Mouse (Mus musculus) hindbrain, embryonic 16.5 days (tissue): Measurements from ENCODE around the gene Pik3ip1. TPM values are rescaled to one million over a fixed set of nuclear protein-coding genes. Genes with fewer than 3 reads are reported as not detected.

ENCODE experiments used
- ATAC-seq: fragments of 200-750 bp; cut with Nextera tagmentation; 2 replicates; pipeline ENCODE4 v1.8.0; 2017; ENCODE audit warnings: moderate TSS enrichment, moderate library complexity
- H3K27ac ChIP-seq: fragments of 300-500 bp; sonication (generic); 2 replicates; pipeline ENCODE4 v1.5.1; 2014; ENCODE audit warnings: low read depth, mild to moderate bottlenecking, control low read depth, low read length, moderate library complexity
- H3K27me3 ChIP-seq: fragments of 300-500 bp; sonication (generic); replicated peaks from 2 replicates; pipeline ENCODE4 v1.6.1; 2014; ENCODE audit warnings: low read length; ENCODE audit not compliant: control insufficient read depth, insufficient read depth
- H3K36me3 ChIP-seq: fragments of 300-500 bp; sonication (generic); 2 replicates; pipeline ENCODE4 v1.6.1; 2014; ENCODE audit warnings: mild to moderate bottlenecking, low read length, moderate library complexity, mixed read lengths; ENCODE audit not compliant: control insufficient read depth, insufficient read depth
- H3K4me1 ChIP-seq: fragments of 300-500 bp; sonication (generic); 2 replicates; pipeline ENCODE4 v1.6.1; 2014; ENCODE audit warnings: low read depth, low read length; ENCODE audit not compliant: control insufficient read depth, insufficient read depth
- H3K4me2 ChIP-seq: fragments of 300-500 bp; sonication (generic); 2 replicates; pipeline ENCODE4 v1.6.1; 2014; ENCODE audit warnings: mild to moderate bottlenecking, low read length, control low read depth, moderate library complexity
- H3K4me3 ChIP-seq: fragments of 300-500 bp; sonication (generic); 2 replicates; pipeline ENCODE4 v1.5.1; 2014; ENCODE audit warnings: mild to moderate bottlenecking, low read length, control low read depth, moderate library complexity
- H3K9ac ChIP-seq: fragments of 300-500 bp; sonication (generic); 2 replicates; pipeline ENCODE4 v1.6.1; 2014; ENCODE audit warnings: low read depth, mild to moderate bottlenecking, control low read depth, low read length, moderate library complexity
- H3K9me3 ChIP-seq: fragments of 300-500 bp; sonication (generic); 2 replicates; pipeline ENCODE4 v1.6.1; 2014; ENCODE audit warnings: mild to moderate bottlenecking, low read length, moderate library complexity; ENCODE audit not compliant: control insufficient read depth
- WGBS: fragments of 180-500 bp; shearing (Covaris S2); extraction: QIAGEN DNeasy Blood & Tissue Kit; methylation state at CpG from one replicate; pipeline ENCODE4 v1.1.7; 2014; 5-methylcytosine and 5-hydroxymethylcytosine counted together
- polyA plus RNA-seq: library from polyadenylated mRNA; unstranded; fragments of >200 nt; fragmentation: Nextera tagmentation; extraction: Ambion mirVana; gene quantifications from 2 replicates; pipeline ENCODE4 v1.2.1, GENCODE M21; 2015

Gene Pik3ip1
- polyA plus RNA-seq, 1 experiment from 2014 or later = 36.1 TPM

GRCm38 (mm10) chr11:3311586-3312347, 18.4 kb upstream of the Pik3ip1 start:
- ATAC-seq = no peak
- no peak overlapping the region for H3K9ac ChIP-seq

GRCm38 (mm10) chr11:3313294-3313693, 16.9 kb upstream of the Pik3ip1 start:
- Histone ChIP-seq H3K36me3 (peaks cover 17% of the 10 kb centered on the region), H3K27ac (no peak overlapping the region), H3K9ac (no peak overlapping the region), H3K27me3 (no peaks in the 10 kb centered on the region), H3K4me2 (no peak overlapping the region), H3K9me3 (no peaks in the 10 kb centered on the region), H3K4me3 (no peak overlapping the region), H3K4me1 (no peaks in the 10 kb centered on the region)
- no peak for ATAC-seq
- 90% methylated on average over 1 of the region's 1 CpGs for WGBS

More at GRCm38 (mm10) chr11:3311586-3312347, 18.4 kb upstream of the Pik3ip1 start:
- Histone ChIP-seq H3K4me1 (no peaks in the 10 kb centered on the region), H3K27me3 (no peaks in the 10 kb centered on the region), H3K4me2 (no peak overlapping the region), H3K27ac (no peak overlapping the region), H3K9me3 (no peaks in the 10 kb centered on the region), H3K4me3 (no peak overlapping the region), H3K36me3 (peaks cover 32% of the 10 kb centered on the region)
- 84% methylated on average over 9 of the region's 10 CpGs for WGBS

DNA sequence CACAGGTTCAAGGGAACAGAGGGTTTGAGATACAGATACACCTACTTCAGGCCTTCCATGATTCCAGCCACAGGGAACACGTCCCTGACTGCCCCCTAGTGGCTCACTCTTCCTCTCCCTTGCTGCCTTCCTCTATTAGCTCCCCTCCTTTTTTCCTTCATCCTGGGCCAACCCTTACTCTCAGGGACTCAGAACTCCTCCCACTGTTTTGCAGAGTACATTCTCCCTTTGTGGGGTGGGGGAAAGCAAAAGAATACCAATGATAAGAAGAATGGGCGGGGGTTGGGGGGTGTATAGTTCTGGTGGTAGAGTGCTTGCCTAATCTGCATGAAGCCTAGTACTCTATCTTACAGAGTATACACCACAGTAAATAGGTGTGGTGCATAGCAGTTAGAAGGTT, 16.1 kb upstream of the Pik3ip1 start:
- 32% methylated on average over 2 of the region's 2 CpGs for WGBS
- peak; percentile 55 for ATAC-seq

DNA sequence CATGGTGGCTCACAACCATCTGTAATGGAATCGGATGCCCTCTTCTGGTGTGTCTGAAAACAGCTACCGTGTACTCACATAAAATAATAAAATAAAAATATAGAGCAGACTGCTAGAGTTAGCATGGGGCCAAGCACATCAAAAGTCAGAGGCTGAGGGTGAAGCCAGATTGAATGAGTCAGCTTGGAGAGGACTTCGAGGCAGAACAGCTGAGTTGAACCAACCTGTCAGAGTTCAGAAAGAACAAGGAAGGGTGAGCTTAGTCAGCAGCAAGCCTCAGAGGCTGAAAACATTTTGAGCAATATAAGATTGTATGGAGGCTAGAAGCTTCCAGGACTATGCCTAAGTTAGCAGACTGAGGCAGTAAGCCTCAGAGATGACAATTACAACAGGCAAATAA, 11.9 kb upstream of the Pik3ip1 start:
- H3K4me2 ChIP-seq = no peak overlapping the region
- H3K9me3 ChIP-seq = no peaks in the 10 kb centered on the region
- H3K4me1 ChIP-seq = no peaks in the 10 kb centered on the region
- no peak overlapping the region for H3K4me3 ChIP-seq
- no peak for ATAC-seq
- H3K27me3 ChIP-seq = no peaks in the 10 kb centered on the region
- no peaks in the 10 kb centered on the region for H3K36me3 ChIP-seq
- H3K27ac ChIP-seq = no peak overlapping the region
- H3K9ac ChIP-seq = no peak overlapping the region
- WGBS = 90% methylated on average over 3 of the region's 3 CpGs

More for the DNA sequence above, 16.1 kb upstream of the Pik3ip1 start:
- Histone ChIP-seq H3K9ac (no peak overlapping the region), H3K36me3 (peaks cover 13% of the 10 kb centered on the region), H3K4me2 (no peak overlapping the region), H3K9me3 (no peaks in the 10 kb centered on the region), H3K27ac (no peak overlapping the region), H3K4me3 (no peak overlapping the region), H3K4me1 (no peaks in the 10 kb centered on the region), H3K27me3 (no peaks in the 10 kb centered on the region)

DNA sequence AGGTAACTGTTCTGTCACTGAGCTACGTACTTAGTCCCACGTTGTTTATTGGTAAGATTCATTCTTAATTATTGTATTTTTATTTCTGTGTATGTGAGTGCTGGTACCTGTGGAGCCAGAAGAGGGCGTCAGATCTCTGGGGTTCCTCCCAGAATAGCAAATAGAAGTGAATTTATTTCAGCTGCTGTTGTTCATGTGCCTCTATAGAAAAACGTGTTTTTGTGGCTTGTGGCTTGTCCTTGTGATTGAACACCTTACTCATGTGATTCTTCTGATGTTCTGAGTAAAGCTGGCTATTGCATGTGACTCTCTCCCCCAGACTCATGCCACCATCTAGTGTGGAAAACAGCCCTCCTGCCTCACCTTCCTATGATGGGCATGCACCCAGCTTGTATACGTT, 1.9 kb upstream of the Pik3ip1 start:
- H3K4me2 ChIP-seq = no peak overlapping the region
- 81% methylated on average over 5 of the region's 5 CpGs for WGBS
- no peak overlapping the region for H3K9ac ChIP-seq
- H3K4me3 ChIP-seq = no peak overlapping the region
- H3K27me3 ChIP-seq = no peaks in the 10 kb centered on the region
- no peak for ATAC-seq
- no peak overlapping the region for H3K27ac ChIP-seq
- no peaks in the 10 kb centered on the region; the same call in 1 of the 2 replicates for H3K36me3 ChIP-seq
- H3K4me1 ChIP-seq = peaks cover 15% of the 10 kb centered on the region
- no peaks in the 10 kb centered on the region for H3K9me3 ChIP-seq

DNA sequence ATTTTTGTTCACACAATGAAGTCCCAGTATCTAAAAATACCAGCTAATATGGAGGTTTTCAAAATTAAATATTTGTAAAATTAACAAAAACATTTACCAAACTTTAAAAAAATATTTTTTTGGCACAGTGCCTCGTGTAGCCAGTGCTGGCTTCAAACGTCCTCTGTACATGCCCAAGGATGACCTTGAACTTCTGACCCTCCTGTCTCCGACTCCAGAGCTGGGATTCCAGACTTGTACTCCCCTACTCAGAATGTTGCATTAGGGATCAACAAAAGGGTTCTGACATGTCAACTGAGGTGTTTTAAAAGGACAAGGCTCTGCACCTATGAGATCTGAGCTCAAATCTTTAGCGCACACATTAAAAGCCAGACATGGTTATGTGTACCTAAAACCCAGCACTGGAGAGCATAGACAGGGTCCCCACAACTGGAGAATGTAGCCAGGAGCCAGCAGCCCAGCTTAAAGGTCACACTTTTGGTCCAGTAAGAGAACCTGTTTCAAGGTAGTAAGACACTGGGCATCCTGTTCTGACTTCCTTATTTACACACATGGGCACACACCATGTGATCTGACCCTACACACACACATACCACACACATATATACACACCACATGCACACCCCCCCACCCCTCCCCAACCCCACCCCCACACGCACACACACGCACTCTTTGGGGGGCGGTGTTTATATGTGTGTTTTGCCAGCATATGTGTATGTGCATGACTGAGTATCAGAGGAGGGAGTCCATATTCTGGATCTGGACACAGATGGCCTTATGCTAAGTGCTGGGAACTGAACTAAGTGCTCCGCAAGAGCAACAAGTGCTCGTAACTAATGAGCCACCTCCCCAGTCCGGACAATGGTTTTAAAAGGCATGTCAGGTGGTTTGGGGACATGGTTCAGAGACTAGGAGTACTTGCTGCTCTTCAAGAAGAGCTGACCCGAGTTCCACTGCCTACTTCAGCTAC, 1.1 kb upstream of the Pik3ip1 start:
- Histone ChIP-seq H3K36me3 (no peaks in the 10 kb centered on the region; the same call in 1 of the 2 replicates), H3K9ac (no peak overlapping the region), H3K4me1 (peaks cover 15% of the 10 kb centered on the region), H3K27me3 (no peaks in the 10 kb centered on the region), H3K4me3 (no peak overlapping the region), H3K27ac (no peak overlapping the region), H3K4me2 (no peak overlapping the region), H3K9me3 (no peaks in the 10 kb centered on the region)
- WGBS = 74% methylated on average over 11 of the region's 11 CpGs
- no peak for ATAC-seq

DNA sequence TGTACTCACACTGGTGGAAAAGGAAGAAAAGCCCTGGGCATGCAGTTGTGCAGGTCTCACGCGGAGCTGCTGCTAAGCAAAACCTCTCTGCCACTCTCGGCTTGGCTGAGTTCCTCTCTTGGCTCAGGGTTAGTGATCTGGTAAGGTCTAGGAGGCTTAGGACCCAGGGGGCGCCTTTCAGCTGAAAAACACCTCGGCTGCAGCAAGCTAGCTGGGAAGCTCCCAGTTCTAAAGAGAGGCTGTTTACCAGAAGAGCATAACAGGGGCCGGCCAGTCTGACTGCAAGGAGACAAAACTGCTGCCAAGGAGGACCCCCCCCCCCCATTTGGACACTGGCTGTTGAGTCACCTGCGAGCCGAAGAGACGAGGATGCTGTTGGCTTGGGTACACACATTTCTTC, 365 bp downstream of the Pik3ip1 start:
- Histone ChIP-seq H3K27ac (peak overlapping the region; percentile 83), H3K9ac (peak overlapping the region; percentile 80), H3K36me3 (no peaks in the 10 kb centered on the region; the same call in 1 of the 2 replicates), H3K27me3 (no peaks in the 10 kb centered on the region), H3K4me3 (peak overlapping the region; percentile 73), H3K4me1 (peaks cover 17% of the 10 kb centered on the region), H3K9me3 (no peaks in the 10 kb centered on the region), H3K4me2 (peak overlapping the region; percentile 99)
- 0% methylated on average over 9 of the region's 9 CpGs for WGBS
- ATAC-seq = peak; percentile 67

DNA sequence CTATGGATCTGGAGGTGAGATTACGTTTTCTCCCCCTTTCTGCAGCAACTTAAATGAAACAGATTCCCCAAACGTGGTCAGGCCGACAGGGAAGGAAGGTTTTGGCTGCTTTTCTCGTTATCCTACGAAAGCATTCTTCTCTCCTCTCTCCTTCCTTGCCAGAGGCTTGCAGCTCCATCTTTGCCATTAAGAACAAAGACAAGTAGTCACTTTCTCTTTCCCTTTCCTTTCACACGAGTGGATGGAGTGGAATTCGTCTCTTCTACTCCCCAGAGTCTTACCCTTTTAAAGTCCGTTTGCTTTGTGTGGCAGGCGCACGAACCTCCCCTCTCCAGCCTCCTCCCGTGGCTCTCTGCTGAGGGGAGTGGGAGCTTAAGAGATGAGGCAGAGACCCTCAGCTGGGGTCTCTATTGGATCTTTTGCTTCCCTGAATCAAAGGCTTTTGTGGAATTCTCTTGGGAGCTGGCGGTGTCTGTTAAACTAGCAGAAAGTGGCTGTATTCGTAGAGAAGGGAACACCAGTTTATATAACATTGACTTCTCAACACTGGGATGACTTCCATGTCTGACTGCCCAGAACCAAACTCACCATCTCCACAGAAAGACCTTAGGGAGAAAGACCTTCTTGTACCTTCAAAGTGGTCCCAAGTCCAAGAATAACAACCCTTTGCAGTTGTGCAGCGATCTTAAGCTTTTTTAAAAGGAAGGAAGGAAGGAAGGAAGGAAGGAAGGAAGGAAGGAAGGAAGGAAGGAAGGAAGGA, 970 bp downstream of the Pik3ip1 start:
- Histone ChIP-seq H3K4me2 (peak overlapping the region; percentile 99), H3K36me3 (no peaks in the 10 kb centered on the region; the same call in 1 of the 2 replicates), H3K4me1 (peaks cover 17% of the 10 kb centered on the region), H3K4me3 (peak overlapping the region; percentile 73), H3K9ac (peak overlapping the region; percentile 80), H3K27ac (peak overlapping the region; percentile 83), H3K9me3 (no peaks in the 10 kb centered on the region), H3K27me3 (no peaks in the 10 kb centered on the region)
- 2% methylated on average over 14 of the region's 14 CpGs for WGBS
- no peak for ATAC-seq
